8 mouse cellular contexts compared by ENCODE assay signal in the genomic region with DNA sequence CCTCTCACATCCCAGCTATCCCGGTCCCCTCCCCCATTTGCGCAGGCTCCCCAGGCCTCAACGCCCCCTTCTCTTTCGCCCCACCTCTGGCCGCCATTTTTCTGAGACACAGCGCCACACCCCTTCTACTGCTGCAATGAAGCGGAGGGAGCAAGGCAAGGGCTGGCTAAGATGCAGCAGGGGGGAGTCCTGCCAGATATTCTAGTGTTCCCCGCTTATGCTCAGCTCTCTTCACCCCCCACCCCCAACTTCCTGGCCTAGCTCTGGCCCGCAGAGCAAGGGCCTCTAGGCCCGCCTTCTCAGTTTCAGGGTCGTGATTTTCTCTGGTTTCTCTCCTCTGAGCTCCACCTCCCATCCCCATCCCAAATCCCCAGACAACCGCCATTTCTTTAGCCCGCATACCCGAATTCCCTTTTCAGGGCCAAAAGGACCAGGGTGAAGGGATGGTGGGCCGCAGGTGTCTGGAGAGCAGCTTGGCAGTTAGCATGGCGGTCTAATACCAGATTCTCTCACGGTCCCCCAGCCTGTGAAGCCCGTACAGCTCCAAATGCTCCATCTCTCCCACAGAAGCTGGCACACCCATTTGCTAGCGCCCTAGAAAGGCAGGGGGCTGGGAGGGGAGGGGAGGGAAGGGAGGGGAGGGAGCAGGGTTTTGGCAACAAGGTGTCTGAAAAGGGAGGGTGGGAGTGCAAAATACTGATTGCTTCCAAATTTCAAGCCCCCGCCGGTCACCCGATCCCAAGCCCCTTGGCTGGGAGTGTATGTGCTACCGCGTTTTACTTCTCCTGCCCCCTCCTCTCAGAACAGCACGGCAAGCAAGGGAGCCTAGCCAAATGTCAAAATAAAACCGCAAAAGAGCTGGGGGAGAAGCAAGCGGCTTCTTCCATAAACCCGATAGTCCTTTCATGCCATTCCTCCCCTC. TPM values are rescaled to one million over a fixed set of nuclear protein-coding genes. Genes with fewer than 3 reads are reported as not detected.
DNase-seq lines count a peak whose midpoint lies in the region; ATAC-seq lines count a peak whose summit lies in the region.

No protein-coding gene starts in this region.

- peak overlapping the region; percentile 62 for H3K4me3 ChIP-seq in kidney, embryonic 15.5 days (replicated peaks)
- peak overlapping the region; percentile 59 for H3K4me3 ChIP-seq in liver, embryonic 11.5 days (ENCODE audit: low read depth, low read length)

- H3K4me1 ChIP-seq in kidney, embryonic 15.5 days = no peaks in the 10 kb centered on the region
- H3K4me1 ChIP-seq in liver, embryonic 11.5 days (replicated peaks; ENCODE audit: control insufficient read depth, insufficient read depth, low read length) = no peaks in the 10 kb centered on the region

- peak overlapping the region; percentile 59 for H3K4me2 ChIP-seq in kidney, embryonic 15.5 days
- peak overlapping the region; percentile 73 for H3K4me2 ChIP-seq in liver, embryonic 11.5 days

- DNase-seq in ovary, adult 18-20 months (ENCODE audit: low spot score) = peak; percentile 15
- no peak for DNase-seq in ovary, postnatal 10 days (ENCODE audit: low spot score)
- DNase-seq in cerebellum, postnatal 36 days = peak; percentile 12 to 13
- peak; percentile 21 to 29 for DNase-seq in heart, adult 18-20 months
- peak; percentile 37 for DNase-seq in liver, embryonic 11.5 days (ENCODE audit: low spot score)
- DNase-seq in neural tube, embryonic 10.5 days (ENCODE audit: extremely low spot score, low spot score) = peak; percentile 34
- peak; percentile 13 to 21 for DNase-seq in thymus, postnatal 36 days

- no peaks in the 10 kb centered on the region for H3K9me3 ChIP-seq in kidney, embryonic 15.5 days (replicated peaks)
- no peaks in the 10 kb centered on the region for H3K9me3 ChIP-seq in liver, embryonic 11.5 days (ENCODE audit: control insufficient read depth, low read length)

- H3K9ac ChIP-seq in kidney, embryonic 15.5 days = peak overlapping the region; percentile 49
- H3K9ac ChIP-seq in liver, embryonic 11.5 days (ENCODE audit: low read depth, low read length) = peak overlapping the region; percentile 53

- peak overlapping the region; percentile 66 for H3K27ac ChIP-seq in kidney, embryonic 15.5 days
- no peak overlapping the region for H3K27ac ChIP-seq in liver, embryonic 11.5 days (ENCODE audit: low read depth, low read length)

- peak; percentile 88 for ATAC-seq in kidney, embryonic 15.5 days (replicated peaks; ENCODE audit: low FRiP score)
- peak; percentile 33 for ATAC-seq in liver, embryonic 11.5 days (replicated peaks; ENCODE audit: low FRiP score)

- H3K36me3 ChIP-seq in kidney, embryonic 15.5 days = peaks cover 19% of the 10 kb centered on the region
- no peaks in the 10 kb centered on the region for H3K36me3 ChIP-seq in liver, embryonic 11.5 days (ENCODE audit: control insufficient read depth, insufficient read depth, low read length)

- H3K27me3 ChIP-seq in kidney, embryonic 15.5 days = peaks cover 37% of the 10 kb centered on the region
- peaks cover 10% of the 10 kb centered on the region for H3K27me3 ChIP-seq in liver, embryonic 11.5 days (replicated peaks; ENCODE audit: control insufficient read depth, insufficient read depth, low read length)

- 13% methylated on average over 28 of the region's 28 CpGs for WGBS in kidney, embryonic 15.5 days
- 10% methylated on average over 28 of the region's 28 CpGs for WGBS in liver, embryonic 11.5 days

RNA-seq across cellular contexts. Expression of a gene that starts 0.9 kb away (rescaled TPM):
- total RNA-seq in heart, adult 18-20 months (2021) = 1 to 10 TPM; 6.4 to 6.7 TPM
- polyA plus RNA-seq in kidney, embryonic 15.5 days (2015; fragmentation: Nextera tagmentation; extraction: Ambion mirVana) = 73.8 and 78.4 TPM in 2 replicates
- polyA plus RNA-seq in liver, embryonic 11.5 days (2014; fragmentation: Nextera tagmentation; extraction: Ambion mirVana) = 39.5 and 40.7 TPM in 2 replicates

RNA-seq across cellular contexts. Expression of a gene that starts 51.7 kb away (rescaled TPM):
- 10 to 100 TPM; 13.8 to 14.8 TPM for total RNA-seq in heart, adult 18-20 months (2021)
- 61.5 and 63.5 TPM in 2 replicates for polyA plus RNA-seq in kidney, embryonic 15.5 days (2015; fragmentation: Nextera tagmentation; extraction: Ambion mirVana)
- polyA plus RNA-seq in liver, embryonic 11.5 days (2014; fragmentation: Nextera tagmentation; extraction: Ambion mirVana) = 34.8 and 42.2 TPM in 2 replicates

RNA-seq across cellular contexts. Expression of a gene that starts 56.9 kb away (rescaled TPM):
- total RNA-seq in heart, adult 18-20 months (2021) = 1 to 10 TPM in 1 of 2 experiments, under 1 TPM in 1; 0.87 to 1.1 TPM
- 22.6 and 22.9 TPM in 2 replicates for polyA plus RNA-seq in kidney, embryonic 15.5 days (2015; fragmentation: Nextera tagmentation; extraction: Ambion mirVana)
- polyA plus RNA-seq in liver, embryonic 11.5 days (2014; fragmentation: Nextera tagmentation; extraction: Ambion mirVana) = 13.3 and 15.2 TPM in 2 replicates
